Mouse (Mus musculus): ENCODE measurements at regions not wholly inside any gene's neighbourhood (a gene's known extent, or its start where the extent isn't known, plus 50 kb on each side); places are given as distances from the start of the nearest gene placed in this dataset.

DNA sequence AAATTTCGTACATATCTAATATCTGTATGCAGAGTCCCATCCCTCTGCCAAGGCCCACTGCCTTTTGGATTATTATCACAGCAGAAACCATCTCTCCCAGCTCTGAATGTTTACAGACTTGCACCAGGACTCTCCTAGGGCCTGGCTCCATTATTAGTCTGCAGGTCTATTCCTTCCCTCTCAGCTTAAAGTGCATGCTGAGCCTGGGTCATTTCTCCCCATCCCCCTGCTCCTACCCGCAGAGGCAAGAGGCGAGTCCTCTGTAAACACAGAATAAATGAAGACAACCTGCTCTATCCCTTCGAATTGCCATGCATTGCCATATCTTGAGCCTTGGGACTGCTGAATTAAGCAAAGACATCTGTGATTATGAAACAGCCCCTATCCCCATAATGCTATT, 362.6 kb upstream of the Cdh11 start:
- no peak for DNase-seq

DNA sequence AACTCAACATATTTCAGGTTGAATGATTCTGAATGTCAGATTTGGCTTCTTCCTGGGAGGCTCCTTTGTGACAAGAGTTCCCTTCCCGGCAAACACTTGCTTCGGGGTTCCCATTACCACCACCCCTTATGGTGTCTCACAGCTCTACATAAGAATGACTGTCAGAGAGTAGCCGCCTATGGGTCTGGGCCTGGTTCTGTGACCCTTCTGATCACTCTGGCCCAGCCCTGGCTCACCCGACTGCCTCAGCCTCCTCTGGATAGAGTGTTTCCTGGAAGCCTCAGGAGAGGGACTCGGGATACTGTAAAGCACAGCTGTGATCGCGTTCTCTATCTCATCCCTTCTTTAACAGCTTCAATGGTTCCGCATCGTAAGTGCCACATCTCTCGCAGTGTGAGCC, 363.0 kb upstream of the Cdh11 start:
- DNase-seq: no peak

DNA sequence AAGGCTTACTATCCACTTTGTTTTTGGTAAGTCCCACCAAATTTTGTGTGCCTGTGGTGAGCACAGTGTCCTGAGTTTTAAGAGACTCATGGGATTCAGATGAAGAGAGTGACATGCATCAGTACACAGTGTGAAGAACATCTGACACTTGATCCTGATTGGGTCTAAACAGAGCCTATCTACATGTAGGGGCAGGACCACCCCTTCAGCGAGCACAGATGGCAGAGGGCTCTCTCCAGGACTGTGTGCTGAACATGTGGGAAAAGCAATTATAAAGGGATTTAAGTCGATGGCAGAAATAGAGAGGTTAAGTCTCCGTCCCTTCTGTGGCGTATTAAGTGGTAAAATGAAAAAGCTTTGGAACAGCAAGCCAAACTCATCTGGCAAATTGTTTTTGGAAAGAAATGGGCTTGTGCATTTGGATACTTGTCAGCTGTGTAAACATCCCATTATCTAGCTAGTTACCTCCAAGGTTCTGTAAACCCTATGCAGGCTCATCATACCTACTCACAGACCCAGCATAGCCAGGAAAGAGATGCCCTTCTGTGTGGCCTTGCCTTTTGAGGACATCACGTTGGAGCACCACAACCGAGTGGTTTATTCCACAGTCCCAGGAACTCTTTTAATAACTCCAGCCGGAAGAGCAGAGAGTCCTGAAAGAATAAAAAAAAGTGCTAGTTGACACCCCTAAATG, 381.3 kb upstream of the Cdh11 start:
- DNase-seq: no peak

DNA sequence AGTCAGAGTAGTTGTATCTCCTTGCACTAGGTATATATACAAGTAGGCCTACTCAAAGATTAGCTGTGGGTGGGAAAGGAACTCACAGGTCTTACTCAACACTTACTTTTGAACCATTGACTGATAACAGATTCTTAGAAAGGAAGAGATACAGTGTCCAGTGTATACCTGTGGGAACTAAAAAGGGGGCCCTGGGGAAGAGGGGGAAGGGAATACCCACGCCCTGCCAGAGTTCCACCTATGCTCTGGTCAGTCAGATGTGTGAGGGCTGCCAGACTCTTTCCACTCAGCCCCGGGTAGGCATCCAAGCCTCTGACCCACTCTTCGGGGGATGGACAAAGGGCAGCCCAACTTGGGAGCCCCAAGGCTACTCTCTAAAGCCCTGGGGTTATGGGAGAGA, 387.9 kb upstream of the Cdh11 start:
- DNase-seq: no peak

DNA sequence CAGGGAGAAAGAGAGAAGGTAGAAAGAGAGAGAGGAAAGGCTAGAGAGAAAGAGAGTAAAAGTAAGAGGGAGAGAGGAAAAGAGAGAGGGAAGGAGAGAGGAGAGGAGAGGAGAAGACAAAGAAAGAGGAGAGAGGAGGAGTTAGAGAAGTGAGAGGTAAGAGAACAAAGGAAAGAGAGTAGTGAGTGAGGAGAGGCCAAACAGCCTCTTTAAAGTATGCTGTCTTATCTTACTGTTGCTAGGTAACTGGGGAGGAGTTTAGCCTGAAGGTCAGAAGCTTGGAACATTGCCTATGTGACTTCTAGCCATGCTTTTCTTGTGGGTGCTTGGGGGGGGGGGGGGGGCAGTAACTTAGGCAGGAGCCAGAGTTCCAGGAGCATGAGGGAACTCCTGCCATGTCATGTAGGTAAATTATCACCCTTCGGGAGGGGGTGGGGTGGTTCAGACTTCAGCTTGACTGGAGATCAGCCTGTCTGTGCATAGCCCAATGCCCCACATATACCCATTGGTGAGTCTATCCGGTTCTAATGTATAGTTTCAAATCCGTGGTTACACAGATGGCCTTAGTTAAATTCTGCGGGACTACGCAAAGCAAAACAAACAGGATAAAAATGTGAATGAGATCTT, 388.5 kb upstream of the Cdh11 start:
- no peak for DNase-seq

DNA sequence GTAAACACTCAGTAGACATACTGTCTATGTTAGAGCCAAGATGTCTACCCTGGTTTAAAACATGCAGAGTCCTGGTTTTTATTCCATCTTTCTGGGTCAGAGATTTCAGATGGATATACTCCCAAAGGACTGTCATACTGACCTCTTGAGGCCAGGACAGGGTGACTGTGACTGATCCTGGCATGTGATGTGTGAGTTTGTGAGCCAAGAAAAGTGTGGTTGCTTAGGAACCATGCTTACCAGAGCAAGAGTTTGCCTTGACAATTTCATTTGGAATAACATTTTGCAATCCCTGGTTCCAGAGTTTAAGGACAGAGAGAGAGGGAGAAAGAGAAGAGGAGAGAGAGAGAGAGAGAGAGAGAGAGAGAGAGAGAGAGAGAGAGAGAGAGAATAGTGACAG, 395.2 kb upstream of the Cdh11 start:
- no peak for DNase-seq

DNA sequence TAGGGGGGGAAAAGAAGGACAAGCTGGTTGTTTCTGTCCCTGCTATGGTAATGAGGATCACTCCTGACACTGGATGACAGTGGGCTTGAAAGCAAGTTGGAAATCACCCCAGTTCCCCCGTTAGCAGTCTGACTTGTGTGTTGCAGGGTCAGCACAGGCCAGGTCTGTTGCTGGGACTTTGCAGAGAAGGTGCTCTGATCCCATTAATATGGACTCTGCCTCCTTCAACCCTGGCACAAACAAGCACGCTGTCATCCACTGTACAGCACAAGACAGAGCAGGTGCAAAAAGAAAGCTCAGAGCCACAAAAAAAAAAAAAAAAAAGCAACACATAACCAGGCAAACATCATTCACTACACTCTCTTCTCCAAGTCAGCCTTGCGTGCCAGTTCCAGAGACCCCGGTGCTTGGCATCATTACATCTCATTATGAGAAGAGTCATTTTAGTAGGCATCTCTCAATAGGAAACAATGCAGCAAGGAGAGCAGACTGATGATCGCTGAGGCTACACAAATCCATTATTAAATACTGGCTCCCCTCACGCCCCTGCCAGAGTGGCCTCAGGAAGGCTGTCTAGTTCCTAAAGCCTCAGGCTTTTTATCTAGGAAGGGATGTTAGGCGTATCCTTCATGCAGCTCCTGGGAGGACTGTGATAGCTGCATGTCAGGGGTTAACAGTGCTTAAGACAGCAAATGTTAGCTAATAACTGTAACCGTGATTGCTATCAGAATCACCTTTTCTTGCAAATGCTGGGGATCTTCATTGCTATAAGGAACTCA, 403.5 kb upstream of the Cdh11 start:
- DNase-seq: no peak

DNA sequence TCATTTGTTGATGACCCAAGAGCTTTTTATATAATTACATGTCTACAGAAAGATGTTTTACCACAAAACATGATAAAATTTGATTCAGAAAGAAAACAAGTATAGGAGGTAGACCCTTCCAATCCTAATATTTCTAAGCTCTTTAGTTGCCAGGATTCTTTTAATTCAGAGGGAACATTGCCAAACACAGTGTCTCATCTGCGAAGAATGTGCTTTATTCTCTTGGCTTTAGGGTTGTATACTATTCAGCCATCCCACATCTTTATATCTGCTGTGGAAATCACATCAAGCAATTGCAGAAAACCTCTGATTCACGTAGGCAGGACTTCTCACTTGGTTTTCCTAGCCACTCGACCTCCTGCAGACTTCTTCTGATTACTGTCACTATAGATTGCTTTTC, 412.8 kb upstream of the Cdh11 start:
- DNase-seq: no peak

DNA sequence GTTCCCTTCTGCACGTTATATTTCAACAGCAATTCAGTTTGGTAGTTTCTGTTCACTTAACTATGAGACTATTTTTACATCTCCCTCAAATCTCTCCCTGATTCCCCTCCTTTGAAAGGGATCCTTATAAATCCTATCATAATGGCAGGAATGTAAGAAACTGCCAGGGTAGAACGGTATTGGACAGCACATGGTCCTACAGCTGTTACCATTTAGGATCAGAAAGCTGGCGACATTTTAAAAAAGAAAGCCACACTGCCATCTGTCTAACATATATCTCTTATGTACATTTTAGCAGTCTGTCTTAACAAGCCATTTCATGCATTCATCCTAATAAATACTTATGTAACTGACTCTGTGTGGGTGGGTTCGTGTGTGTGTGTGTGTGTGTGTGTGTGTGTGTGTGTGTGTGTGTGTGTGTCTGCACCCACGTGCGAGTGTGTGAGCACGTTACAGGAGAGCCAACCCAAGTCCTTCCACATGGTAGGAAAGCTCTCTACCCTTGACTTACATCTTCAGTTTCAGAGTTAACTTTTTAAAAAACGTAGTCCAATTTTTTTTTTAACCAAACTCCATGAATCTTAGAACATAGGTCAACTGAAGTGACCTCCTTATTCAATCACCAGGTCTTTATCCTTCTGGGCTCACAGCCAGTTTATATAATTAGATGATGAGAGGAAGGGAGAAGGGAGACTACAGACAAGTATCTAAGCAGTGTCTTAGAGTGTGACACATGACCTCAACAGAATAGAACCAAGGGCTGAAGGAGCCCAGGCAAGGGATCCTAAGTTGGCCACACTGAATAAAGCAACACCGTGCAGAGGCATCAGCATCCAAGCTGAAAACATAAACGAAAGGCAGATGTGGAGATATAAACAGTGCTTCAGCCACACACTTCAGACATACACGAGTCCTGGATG, 414.5 kb upstream of the Cdh11 start:
- no peak for DNase-seq

DNA sequence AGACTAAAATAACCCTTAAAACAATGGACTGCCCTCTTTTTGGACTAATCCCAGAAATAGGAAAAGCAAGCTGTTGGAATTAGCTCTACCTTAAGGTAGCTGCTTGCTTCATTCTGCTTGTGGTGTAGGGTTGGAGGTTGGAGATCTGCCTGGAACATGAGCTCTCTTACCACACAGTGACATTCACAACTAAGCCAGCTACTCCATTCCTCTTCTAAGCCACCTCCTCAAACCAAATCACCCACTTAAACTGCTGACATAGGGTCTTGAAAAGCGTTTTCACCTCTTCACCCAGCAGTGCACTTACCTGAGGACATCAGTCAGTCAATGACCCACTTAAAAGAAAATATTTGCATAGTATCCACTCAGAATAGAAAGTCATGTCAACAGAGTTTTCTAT, 418.3 kb upstream of the Cdh11 start:
- no peak for DNase-seq

DNA sequence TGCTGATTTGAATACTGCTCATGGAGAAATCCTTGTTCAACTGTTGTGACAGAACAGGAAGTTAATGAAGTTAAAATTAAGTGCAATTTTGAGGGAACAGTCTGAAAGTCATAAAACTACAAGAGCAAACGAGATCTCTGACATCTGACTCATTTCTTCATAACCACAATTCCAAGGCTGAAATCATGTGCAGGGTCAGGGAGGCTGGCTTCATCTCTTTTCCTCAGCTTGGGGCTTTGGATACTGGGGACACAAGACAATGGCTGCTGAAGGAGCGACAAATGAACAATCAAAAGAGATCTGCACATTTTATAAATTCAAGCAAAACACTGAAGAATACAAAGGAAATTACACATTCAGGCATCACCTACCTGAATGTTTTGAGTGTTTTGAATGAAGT, 429.2 kb upstream of the Cdh11 start:
- no peak for DNase-seq

DNA sequence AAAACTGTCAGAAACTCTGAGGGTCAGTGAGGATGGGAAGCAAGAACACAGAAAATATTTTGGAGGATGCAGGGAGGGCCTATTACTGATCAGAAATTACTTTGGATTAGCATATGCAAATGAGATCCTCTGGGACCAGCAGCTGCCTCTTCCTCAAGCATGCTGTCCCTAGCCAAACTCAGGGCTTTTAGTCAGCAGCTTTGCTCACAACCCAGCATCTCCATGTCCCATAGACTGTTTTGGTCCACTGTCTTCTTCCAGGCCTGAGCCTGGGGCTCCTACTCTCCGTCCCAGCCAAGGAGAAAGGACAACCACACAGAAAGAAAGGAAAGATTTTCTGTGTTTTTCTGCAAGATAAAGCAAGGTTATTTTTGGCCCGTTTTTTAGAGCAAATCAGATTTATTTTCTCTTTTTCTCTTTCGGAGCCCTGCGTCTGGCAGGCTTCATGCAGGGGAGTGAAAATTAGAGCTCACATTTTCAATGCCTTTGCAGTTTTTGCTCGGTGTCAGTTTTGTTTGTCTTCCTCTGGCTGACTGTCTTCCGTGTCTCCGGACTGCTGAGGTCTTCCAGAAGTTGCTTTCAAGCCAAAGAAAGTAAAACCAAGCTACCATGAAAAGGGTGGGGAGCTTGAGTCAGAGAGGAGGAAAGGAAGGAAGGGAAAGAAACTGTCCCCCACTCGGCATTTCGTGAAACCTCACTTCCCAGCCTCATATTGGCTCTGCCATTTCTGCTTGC, 445.5 kb upstream of the Cdh11 start:
- DNase-seq: no peak

DNA sequence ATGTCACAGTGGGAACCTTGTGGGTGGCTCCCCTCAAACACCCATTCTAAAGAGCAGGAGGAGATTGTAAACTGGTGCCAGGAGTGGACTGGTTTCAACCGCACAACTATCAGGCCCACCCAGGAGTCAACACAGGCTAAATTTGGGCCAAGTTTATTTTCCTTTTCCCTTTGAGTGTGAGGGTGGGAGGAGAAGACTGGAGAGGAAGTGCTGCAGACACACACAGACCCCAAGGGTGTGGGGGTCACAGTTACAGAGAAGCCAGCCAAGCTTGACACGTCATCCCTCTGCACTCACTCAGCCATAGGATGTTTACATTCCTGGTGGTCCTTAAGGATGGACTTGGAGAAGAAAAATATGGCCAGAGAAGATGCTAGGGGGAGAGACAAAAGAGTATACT, 448.9 kb upstream of the Cdh11 start:
- no peak for DNase-seq

DNA sequence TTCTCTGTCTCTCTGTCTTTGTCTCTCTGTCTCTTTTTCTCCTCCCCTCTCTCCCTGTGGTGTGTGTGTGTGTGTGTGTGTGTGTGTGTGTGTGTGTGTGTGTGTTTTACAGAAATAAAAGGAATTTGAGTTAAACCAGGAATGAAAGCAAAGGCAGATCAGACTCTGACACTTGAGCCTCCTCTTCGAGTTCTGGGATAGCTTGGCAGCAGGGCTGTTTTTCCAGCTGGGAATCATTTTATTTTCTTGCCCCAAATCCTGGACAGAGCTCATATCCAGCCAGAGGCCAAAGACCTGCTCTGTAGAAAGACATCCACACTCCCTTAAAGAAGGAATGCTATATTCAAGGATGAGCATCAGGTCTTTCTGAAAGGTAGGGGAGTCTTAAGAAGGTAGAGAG, 450.2 kb upstream of the Cdh11 start:
- DNase-seq: no peak

DNA sequence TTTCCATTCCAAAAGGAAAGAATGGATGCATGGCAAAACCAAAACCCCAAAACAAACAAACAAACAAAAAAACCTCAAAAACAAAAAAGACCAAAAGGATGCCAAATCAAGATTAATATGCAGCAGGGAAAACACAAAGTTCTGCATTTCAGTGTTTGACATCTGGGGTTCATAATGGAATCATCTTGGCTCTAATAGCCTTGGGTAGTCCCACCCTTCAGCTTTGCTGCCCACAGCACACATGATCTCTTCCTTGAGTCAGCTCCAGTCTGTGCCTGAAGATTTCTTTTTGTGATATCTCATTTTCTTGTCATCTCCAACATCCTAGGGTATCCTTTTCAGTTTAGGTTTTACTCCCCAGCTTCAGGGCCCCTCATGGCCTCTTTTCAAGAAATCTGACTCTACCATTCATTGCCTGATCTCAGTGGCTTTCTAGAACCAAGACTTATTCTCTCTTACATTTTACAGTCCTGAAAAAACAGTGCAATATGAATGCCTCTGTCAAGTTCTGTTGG, 453.1 kb upstream of the Cdh11 start:
- DNase-seq: no peak

DNA sequence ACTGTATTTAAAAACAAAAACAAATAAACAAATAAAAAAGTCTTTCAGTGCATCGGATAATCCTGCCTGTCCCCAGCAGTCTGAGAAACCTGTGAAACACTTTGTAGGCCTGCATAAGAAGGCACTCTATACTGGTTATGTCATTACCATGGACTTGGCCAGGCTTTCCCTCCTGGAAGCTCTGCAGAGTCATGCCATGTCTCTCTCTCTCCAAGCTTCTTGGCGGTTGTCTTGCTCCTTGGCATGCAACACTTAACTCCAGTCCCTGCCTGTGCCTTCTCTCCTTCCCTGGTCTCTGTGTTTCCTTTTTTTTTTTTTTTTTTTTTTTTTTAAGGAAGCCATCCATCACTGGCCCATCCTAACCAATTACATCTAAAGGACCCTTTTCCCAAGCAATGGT, 458.7 kb upstream of the Cdh11 start:
- DNase-seq: no peak

DNA sequence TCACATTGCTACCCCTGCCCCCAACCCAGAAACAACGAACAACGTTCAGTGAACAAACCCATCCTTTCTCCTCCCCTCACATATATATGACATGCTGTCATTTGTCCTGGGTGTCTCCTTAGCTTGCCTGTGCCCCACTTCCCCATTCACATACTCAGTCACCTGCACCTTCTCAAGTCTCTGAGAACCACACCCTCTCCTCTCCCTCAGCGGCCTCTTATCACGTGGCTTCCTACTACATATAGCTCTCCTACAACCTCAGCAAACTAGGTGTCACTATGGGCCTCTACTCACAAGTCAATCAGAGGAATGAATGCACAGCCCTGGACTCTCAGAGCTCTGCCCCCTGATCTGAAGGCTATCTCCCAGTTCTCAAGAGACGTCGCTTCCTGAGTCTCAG, 459.2 kb upstream of the Cdh11 start:
- DNase-seq: no peak

DNA sequence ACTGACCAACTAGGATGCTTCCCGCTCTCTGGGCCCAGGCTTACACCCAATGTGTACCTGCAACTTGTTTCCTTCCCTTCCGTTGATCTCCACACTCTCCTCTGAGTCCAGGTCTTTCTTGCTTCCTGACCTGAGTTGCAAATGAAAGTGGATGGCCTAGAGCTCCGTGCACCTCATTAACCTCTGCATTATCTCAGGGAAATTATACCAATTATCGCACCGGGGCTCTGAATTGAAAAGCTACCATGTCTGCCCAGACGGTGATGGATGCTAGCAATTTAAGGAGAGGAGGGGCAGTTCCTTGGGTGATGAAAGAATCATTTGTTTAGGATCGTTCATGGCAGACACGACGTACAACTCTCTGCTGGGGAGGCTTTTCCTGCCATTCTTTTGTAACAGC, 460.4 kb upstream of the Cdh11 start:
- no peak for DNase-seq

DNA sequence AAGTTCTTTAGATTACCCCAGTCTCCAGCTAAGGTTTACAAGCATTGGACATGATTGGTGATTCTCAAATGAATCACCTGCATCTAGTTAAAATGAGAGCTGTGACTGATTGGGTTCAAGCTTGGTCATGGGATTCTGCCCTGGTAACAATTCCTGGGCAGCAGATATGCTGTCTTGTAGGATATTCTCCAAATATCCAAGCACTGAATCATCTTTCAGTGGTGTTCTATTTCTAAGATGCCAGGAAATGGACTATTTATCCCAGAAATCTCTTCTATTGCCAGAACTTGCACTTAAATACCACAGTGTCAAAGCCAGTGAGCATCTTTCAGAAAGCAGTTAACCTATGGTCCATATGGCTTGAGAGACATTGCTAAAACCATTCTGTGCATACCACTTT, 475.8 kb upstream of the Cdh11 start:
- DNase-seq: no peak

DNA sequence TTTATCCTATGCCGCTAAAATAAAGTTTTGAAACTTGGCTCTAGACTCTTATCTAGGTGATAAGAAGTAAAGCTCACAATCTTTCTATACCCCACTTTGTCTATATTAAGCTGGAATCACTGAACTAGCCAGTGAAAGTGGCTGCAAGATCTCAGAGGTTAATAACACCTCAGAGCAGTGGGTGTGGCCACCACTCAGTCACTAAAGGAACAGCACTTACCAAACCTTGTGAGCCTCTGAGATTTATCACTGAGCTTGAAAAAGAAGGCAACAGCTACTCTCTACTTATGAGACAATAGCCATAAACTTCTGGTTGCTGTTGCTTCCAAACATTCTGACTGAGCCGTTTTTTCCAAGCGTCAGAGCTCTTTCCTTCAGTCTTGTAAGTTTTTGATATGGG, 484.6 kb upstream of the Cdh11 start:
- no peak for DNase-seq

DNA sequence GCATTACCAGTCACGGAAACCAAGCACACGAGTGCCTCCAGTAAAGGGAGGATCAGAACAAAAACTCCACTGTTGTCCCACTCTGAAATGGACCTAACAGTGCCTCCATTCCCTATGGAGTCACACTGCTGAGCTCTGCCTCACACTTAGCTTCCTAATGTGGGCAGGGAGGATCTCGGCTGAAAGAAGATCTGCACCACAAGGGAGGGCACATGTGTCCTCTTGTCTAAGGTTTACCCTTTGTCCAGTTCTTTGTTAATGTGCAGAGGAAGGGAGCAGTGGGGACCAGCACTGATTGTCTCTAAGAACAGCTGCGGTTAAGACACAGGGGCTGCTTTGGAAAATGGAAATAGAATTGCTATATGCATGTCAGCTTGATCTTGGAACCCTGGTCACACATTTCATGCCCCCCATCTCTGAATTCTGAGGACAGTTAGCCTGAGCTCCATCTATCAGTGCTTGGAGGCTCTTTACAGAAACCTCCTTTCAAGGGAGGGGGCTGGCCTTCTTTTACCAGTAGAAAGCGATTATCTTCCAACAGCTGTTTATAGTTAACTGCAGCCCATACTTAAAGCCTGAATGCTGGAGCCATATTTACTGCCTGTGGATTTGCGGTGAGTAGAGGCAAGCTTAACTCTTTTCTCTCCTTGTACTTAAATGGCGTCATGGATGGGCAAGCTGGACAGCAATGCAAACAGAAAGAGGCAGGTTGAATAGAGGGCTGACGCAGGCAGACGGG, 485.5 kb upstream of the Cdh11 start:
- DNase-seq: no peak

All from cerebellum, adult 9-10 months (tissue).